Mouse (Mus musculus): ENCODE results near the gene Zc3hav1.

The Zc3hav1 gene

DNA sequence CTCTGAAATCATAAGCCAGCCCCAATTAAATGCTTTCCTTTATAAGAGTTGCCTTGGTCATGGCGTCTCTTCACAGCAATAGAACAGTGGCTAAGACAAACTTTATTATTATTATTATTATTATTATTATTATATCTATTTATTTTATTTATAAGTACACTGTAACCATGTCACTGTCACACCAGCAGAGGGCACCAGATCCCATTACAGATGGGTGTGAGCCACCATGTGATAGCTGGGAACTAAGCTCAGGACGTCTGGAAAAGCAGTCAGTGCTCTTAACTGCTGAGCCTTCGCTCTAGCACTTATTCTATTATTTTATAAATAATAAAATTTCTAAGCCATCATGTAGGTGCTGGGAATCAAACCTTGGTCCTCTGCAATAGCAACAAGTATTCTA, 60.7 kb downstream of the Zc3hav1 start:
- DNase-seq (ENCODE audit: low spot score), result no peak

DNA sequence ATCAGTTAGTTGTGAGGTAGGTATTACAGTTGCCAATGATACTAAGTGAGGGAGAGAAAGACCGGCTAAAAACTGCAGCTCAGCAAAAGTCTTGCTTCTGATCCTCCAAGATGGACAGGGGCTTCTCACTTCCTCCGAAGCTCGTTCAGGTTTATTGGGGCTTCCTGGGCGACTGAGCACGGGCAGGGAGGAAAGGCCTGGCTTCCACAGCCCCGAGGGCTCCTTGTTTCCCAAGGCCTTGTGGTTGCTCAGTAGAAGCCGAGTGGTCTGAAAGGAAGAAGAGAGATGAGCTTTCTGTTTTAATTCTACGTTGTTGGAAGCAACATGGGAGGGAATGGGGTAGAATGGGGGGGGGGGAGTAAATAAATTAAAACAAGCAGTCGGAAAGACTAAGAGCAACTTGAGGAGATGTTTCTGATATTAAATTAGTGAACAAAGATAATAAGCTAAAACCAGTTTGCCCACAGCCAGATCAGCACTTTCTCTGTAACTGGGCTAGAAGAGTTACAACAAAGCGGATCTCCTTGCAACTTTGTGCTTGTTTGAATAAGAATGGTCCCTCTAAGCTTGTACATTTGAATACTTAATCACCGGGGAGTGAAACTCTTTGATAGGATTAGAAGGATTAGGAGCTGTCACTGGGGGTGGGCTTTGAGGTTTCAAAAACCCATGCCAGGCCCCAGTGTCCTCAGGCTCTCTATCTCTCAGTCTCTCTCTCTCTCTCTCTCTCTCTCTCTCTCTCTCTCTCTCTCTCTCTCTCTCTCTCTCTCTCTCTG, 61.3 kb downstream of the Zc3hav1 start:
- DNase-seq (ENCODE audit: low spot score), result no peak

DNA sequence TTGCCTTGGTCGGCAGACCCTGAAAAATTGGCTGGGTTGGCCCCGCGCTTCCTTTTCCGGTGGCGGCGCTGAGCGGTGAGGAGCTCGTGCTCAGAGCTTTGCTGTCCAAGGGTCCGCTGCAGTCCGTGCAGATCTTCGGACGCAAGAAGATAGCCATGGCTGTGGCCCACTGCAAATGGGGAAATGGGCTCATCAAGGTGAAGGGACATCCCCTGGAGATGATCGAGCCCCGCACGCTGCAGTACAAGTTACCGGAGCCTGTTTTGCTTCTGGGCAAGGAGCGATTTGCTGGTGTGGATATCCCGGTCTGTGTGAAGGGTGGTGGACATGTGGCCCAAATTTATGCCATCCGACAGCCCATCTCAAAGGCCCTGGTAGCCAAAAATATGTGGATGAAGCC, 70.0 kb downstream of the Zc3hav1 start:
- DNase-seq (ENCODE audit: low spot score), result no peak

DNA sequence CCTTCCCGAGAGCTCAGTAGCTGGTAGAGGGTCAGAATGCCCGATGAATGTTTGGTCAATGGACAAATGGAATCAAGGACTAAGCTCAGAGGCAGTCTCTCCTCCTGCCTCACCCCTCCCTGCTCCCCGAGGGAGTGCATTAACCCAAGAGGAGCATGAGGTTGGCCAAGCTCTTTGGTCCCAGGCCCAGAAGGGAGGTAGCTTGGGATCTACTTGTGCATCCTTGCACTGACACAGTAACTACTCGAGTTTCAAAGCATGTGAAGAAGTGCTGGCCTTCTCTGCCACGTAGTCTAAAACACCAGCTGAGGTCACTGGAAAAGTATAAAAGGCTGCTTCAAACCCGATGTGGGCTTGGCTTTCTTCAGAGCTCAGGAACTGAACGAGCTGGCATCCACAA, 89.9 kb downstream of the Zc3hav1 start:
- DNase-seq (ENCODE audit: low spot score), result no peak

DNA sequence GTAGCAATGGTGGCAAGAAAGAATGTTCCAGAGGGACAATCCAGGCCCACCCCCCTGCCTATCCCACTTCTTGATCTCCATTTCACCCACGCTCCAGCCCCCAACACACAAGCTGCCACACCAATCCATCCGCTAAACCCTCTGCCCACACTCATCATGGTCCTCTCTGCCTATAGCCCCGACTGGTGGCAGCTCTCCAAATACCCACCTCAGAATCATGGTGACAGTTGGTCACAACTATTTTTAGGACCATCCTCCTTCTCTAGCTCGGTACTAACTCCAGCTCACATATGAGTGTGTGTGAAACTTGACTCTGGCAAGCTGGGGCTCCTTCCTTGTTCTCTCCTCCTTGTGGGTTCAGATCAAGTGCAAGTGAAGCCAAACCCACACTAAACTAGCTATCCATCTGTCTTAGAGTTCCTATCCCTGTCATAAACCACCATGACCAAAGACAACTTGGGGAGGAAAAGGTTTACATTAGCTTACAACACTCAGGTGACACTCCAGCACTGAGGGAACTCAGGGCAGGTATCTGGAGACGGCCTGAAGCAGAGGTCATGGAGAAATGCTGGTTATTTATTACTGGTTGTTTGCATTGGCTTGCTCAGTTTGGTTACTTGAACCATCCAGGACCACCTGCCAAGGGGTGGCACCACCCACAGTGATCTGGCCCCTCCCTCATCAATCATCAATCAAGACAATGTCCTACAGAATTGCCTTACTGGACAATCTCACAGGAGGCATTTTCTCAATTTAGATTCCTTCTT, 90.8 kb downstream of the Zc3hav1 start:
- no peak for DNase-seq (ENCODE audit: low spot score)

DNA sequence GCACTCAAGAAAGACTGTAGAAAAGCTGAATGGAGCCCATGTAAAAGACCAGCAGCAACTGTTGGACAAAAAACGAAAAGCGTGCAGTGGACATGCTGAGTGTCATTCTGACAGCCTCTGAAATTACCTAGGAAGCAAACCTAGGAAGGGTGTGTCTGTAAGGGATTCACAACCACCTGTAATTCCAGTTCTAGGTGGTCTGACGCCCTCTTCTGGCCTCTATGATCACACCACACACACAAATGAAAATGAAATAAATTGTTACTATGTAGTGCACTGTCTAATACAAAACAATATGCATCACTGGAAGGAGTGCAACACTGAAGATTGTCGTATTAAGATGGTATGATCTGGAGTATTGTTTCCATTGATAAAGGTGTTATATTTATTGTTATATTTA, 92.5 kb downstream of the Zc3hav1 start:
- DNase-seq (ENCODE audit: low spot score), result no peak

DNA sequence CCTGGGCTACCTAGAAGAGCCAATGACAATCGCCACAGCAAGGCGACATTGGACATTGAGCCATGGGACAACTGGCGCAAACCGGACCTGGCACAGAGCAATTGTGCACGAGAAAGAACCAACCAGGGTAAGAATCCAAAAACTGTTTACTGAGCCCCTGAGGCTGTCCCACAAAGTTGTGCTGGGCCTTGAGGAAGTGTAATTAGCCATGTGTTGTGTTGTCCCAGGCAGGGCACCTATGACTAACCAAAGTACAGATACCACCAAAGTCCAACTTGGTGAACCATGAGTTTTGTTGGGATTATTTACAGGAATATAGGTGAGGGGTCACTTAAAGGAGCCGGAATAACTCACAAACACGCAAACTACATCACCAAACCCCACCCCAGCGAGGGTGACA, 96.9 kb downstream of the Zc3hav1 start:
- no peak for DNase-seq (ENCODE audit: low spot score)

DNA sequence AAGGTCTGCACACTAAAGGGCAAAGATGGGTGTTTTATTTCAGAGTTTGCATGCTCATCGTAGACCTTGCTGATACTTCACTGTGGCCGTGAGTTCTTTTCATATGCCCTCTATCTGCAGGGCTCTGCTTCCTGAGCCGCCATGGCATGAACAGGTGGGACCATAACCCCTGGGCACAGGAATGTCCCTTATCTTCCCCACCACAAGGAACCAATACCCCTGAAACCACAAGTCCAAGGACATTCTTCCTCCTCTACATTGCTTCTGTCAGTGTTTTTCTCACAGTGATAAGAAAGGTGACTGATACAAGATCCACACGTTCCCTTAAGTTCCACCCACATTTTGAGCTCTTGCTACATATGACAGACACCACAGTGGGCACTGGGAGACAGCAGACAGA, 97.6 kb downstream of the Zc3hav1 start:
- no peak for DNase-seq (ENCODE audit: low spot score)

DNA sequence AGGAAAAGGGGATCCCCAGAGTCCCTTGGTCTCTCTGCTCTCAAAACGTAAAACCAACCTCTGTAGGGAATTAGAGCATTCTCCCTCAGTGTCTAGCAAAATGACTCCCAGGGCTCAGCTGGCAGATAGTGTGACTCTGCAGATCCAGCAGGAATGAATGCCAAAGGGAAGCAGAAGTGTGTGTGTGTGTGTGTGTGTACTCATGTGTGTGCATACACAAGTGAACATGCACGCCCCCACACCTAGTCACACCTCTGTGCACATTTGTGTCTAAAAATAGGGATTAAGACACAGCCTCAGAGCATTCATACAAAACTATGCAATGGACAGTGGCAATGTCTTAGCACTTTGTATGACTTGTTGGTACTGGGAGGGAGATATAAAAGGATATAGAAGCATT, 98.6 kb downstream of the Zc3hav1 start:
- no peak for DNase-seq (ENCODE audit: low spot score)

Measured in embryo, embryonic 10 days (tissue).